ENCODE assay signal across 17 mouse cellular contexts in the genomic region with DNA sequence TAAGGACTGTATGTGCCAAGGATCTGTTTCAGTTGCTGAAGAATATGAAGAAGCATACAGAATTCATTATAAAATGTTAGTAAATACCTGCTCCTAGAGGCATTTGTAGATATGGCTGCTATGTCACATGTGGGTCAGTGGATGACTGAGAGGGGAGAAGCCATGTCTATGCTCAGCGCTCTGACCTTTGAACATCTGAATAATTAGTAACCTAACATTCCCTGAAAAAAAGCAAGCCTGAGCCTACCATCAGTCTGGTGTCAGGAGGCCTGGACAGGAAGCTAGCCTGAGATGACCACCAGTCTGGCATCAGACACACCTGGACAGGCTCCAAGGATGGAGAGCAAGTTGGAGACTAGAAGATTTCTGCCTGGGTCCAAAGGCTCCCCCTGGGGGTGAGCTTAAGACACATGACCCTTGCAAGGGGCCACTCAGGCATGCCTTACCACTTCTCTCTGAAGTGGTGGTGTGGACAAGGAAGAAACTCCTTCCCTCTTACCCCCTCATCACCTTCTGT. TPM values are rescaled to one million over a fixed set of nuclear protein-coding genes. Genes with fewer than 3 reads are reported as not detected.
DNase-seq lines count a peak whose midpoint lies in the region; ATAC-seq and TF ChIP-seq lines count a peak whose summit lies in the region.
"Had no signal": no experiment of that assay in that cellular context is flagged by ENCODE, and none has a peak within 500 bp of the region (broad histone marks: within the 10 kb centered on the region; RNA-seq: fewer than 3 reads in every experiment).

No protein-coding gene starts in this region.

- no peaks in the 10 kb centered on the region for H3K27me3 ChIP-seq in liver, adult 2 months (ENCODE audit: control insufficient read depth, insufficient read depth, low read length)
- no peaks in the 10 kb centered on the region for H3K27me3 ChIP-seq in liver, embryonic 11.5 days (replicated peaks; ENCODE audit: control insufficient read depth, insufficient read depth, low read length)
- H3K27me3 ChIP-seq in kidney, adult 2 months (replicated peaks; ENCODE audit: control insufficient read depth, insufficient read depth, low read length): no peaks in the 10 kb centered on the region
- H3K27me3 ChIP-seq: forebrain, embryonic 13.5 days; liver, embryonic 13.5 days; Patski had no signal

- H3K36me3 ChIP-seq in liver, adult 2 months (ENCODE audit: control insufficient read depth, insufficient read depth, low read length): peaks cover 19% of the 10 kb centered on the region
- H3K36me3 ChIP-seq in liver, embryonic 11.5 days (ENCODE audit: control insufficient read depth, insufficient read depth, low read length): no peaks in the 10 kb centered on the region
- H3K36me3 ChIP-seq in kidney, adult 2 months (ENCODE audit: control insufficient read depth, insufficient read depth, low read length): 0 out of 2 replicates have a peak, but pooled peaks cover 2% of the 10 kb centered on the region

- TF ChIP-seq POLR2A in liver, adult 2 months (IDR thresholded peaks at IDR 0.05; ENCODE audit: extremely low read depth, insufficient read depth, low read length): no peak
- no peak for TF ChIP-seq POLR2A in kidney, adult 2 months (IDR thresholded peaks at IDR 0.05; ENCODE audit: low read depth, low read length)

- 85% methylated on average over 1 of the region's 1 CpGs for whole genome bisulfite sequencing in liver, adult 2 months
- 95% methylated on average over 1 of the region's 1 CpGs for WGBS in liver, embryonic 11.5 days
- 72% methylated on average over 1 of the region's 1 CpGs for WGBS in kidney, adult 2 months

- H3K9me3 ChIP-seq in liver, embryonic 11.5 days (ENCODE audit: control insufficient read depth, low read length): no peaks in the 10 kb centered on the region
- H3K9me3 ChIP-seq: forebrain, embryonic 13.5 days; liver, embryonic 13.5 days had no signal

- peak; percentile 43 to 55 for DNase-seq in cerebellum, postnatal 10 days
- DNase-seq in cerebellum, adult 9-10 months: no peak
- DNase-seq in liver, adult 2 months (ENCODE audit: extremely low read depth, low read depth, low spot score): peak; percentile 21
- no peak for DNase-seq in liver, embryonic 11.5 days (ENCODE audit: low spot score)
- peak; percentile 89 for DNase-seq in kidney, adult 2 months
- DNase-seq in kidney, postnatal 36 days: peak; percentile 68 to 83
- DNase-seq in frontal cortex, postnatal 25 days (ENCODE audit: low spot score in 2 of 2): no peak
- DNase-seq: cerebellum, adult 11 months; gastrocnemius, postnatal 25 days; liver, embryonic 13.5 days; lung, postnatal 14 days; thymus, postnatal 25 days had no signal

- H3K79me2 ChIP-seq in liver, adult 2 months (ENCODE audit: control insufficient read depth, insufficient read depth, low read length): no peaks in the 10 kb centered on the region

- no peak overlapping the region for H3K9ac ChIP-seq in liver, adult 2 months (ENCODE audit: low read depth, low read length)
- no peak overlapping the region for H3K9ac ChIP-seq in liver, embryonic 11.5 days (ENCODE audit: low read depth, low read length)
- H3K9ac ChIP-seq: forebrain, embryonic 13.5 days; liver, embryonic 13.5 days had no signal

- no peak overlapping the region for H3K4me2 ChIP-seq in liver, embryonic 11.5 days
- H3K4me2 ChIP-seq: forebrain, embryonic 13.5 days; heart, embryonic 11.5 days; liver, embryonic 13.5 days had no signal

- ATAC-seq in liver, embryonic 11.5 days (replicated peaks; ENCODE audit: low FRiP score): no peak
- no peak for ATAC-seq in granulocyte monocyte progenitor cell, adult 5-6 weeks (replicated peaks; ENCODE audit: poor library complexity, severe bottlenecking)
- ATAC-seq: forebrain, embryonic 13.5 days; inflammation-experienced regulatory T-cells, adult 6 months; Patski had no signal

- H3K27ac ChIP-seq in liver, adult 2 months (replicated peaks; ENCODE audit: insufficient read depth, low read depth, low read length): no peak overlapping the region
- no peak overlapping the region for H3K27ac ChIP-seq in liver, embryonic 11.5 days (ENCODE audit: low read depth, low read length)
- no peak overlapping the region for H3K27ac ChIP-seq in kidney, adult 2 months (ENCODE audit: insufficient read depth, low read depth, low read length)
- H3K27ac ChIP-seq: forebrain, embryonic 13.5 days; liver, embryonic 13.5 days had no signal

- TF ChIP-seq CTCF in liver, adult 2 months (IDR thresholded peaks at IDR 0.05; ENCODE audit: low read depth, low read length): no peak
- 0 out of 2 replicates have a peak, but pooled peaks have one; percentile 32 for TF ChIP-seq CTCF in kidney, adult 2 months (conservative IDR thresholded peaks at IDR 0.05; ENCODE audit: insufficient read depth, insufficient read length, low read depth, low read length)

- no peak overlapping the region for H3K4me3 ChIP-seq in liver, adult 2 months (ENCODE audit: insufficient read depth, low read depth, low read length)
- no peak overlapping the region for H3K4me3 ChIP-seq in liver, embryonic 11.5 days (ENCODE audit: low read depth, low read length)
- no peak overlapping the region for H3K4me3 ChIP-seq in kidney, adult 2 months (ENCODE audit: insufficient read depth, low read depth, low read length)
- H3K4me3 ChIP-seq: forebrain, embryonic 13.5 days; liver, embryonic 13.5 days had no signal

- no peaks in the 10 kb centered on the region; the same call in 1 of the 2 replicates for H3K4me1 ChIP-seq in liver, adult 2 months (ENCODE audit: control insufficient read depth, insufficient read depth, low read length)
- H3K4me1 ChIP-seq in liver, embryonic 11.5 days (replicated peaks; ENCODE audit: control insufficient read depth, insufficient read depth, low read length): no peaks in the 10 kb centered on the region
- H3K4me1 ChIP-seq in kidney, adult 2 months (ENCODE audit: control insufficient read depth, insufficient read depth, low read length): peaks cover 9% of the 10 kb centered on the region; the same call in 1 of the 2 replicates
- H3K4me1 ChIP-seq: liver, embryonic 13.5 days had no signal

RNA-seq across cellular contexts. Expression of gene Fbxl4, which starts 39.2 kb away (rescaled TPM):
- total RNA-seq in liver, adult 2 months (2014; rRNA removed): 21.9 and 24.0 TPM in 2 replicates
- 16.0 and 16.6 TPM in 2 replicates for polyA plus RNA-seq in liver, adult 2 months (2012; rRNA removed)
- polyA plus RNA-seq in liver, embryonic 11.5 days (2014; fragmentation: Nextera tagmentation; extraction: Ambion mirVana): 8.5 and 10.7 TPM in 2 replicates
- polyA plus RNA-seq in kidney, adult 2 months (2012; rRNA removed): 22.6 and 23.3 TPM in 2 replicates
- total RNA-seq in granulocyte monocyte progenitor cell, adult 5-6 weeks (2014; fragmentation: Nextera tagmentation): 6.0 and 10.6 TPM in 2 replicates
- total RNA-seq in granulocyte monocyte progenitor cell, adult 5-6 weeks (2017): 6.6 and 7.5 TPM in 2 replicates

Comparison
In these comparisons a context has a peak if more than half of its experiments do, and no peak if none do; other contexts are left out.
1. DNase-seq: peak in cerebellum, postnatal 10 days (2 of 2), liver, adult 2 months (single experiment), kidney, adult 2 months (single experiment) and kidney, postnatal 36 days (2 of 2); none in cerebellum, adult 9-10 months (single experiment), liver, embryonic 11.5 days (single experiment) and frontal cortex, postnatal 25 days (0 of 2).